Mouse (Mus musculus) lung, postnatal 0 days (tissue): ENCODE measurements around the gene Smoc1.

Experiments
- CTCF ChIP-seq: IDR thresholded peaks from 2 replicates; pipeline ENCODE4 v1.5.1; 2016; ENCODE audit warnings: antibody characterized with exemption, mild to moderate bottlenecking
- EP300 ChIP-seq: IDR thresholded peaks from 2 replicates; pipeline ENCODE4 v1.6.1; 2016; ENCODE audit warnings: antibody characterized with exemption, mild to moderate bottlenecking, control low read depth

DNA sequence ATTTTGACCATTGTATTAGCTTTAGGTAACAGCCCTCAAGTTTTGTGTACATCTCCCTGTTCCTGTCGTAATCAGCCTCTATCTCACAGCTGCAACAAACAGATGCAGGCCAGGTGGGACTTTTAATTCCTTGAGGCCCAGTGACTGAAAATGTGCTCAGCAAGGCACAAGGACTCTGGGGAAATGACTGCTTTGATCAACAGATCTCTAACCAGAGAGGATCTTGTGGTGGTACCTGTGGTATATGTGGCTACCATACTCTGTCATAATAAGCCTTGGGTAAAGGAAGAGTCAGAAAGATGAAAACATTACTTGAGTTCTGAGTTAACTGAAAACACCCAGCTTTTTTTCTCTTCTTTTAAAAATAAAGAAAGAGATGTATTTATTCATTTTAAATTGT is 32.8 kb upstream of the Smoc1 start:
- TF ChIP-seq CTCF (no peak), EP300 (no peak)
